Mouse (Mus musculus) C2C12 (cell line): ENCODE data around the gene Mtrf1l. TPM values are rescaled to one million over a fixed set of nuclear protein-coding genes. Genes with fewer than 3 reads are reported as not detected.

Source experiments
- H3K27me3 ChIP-seq: one replicate; pipeline ENCODE4 v1.6.1; 2011; ENCODE audit not compliant: control insufficient read depth, insufficient read depth, insufficient read length
- H3K36me3 ChIP-seq: one replicate; pipeline ENCODE4 v1.6.1; 2011; ENCODE audit not compliant: control insufficient read depth, insufficient read depth
- H3K4me3 ChIP-seq: one replicate; pipeline ENCODE4 v1.5.1; 2011; ENCODE audit warnings: mild to moderate bottlenecking, control low read depth; ENCODE audit not compliant: poor library complexity, insufficient read depth, severe bottlenecking
- H3K79me2 ChIP-seq: one replicate; pipeline ENCODE4 v1.6.1; 2011; ENCODE audit not compliant: control insufficient read depth, insufficient read depth
- H3K79me3 ChIP-seq: one replicate; pipeline ENCODE4 v1.6.1; 2011; ENCODE audit warnings: low read depth, control low read depth
- H3ac ChIP-seq: one replicate; pipeline ENCODE3; 2011; ENCODE audit warnings: low read depth; ENCODE audit not compliant: control insufficient read depth, insufficient read length
- CEBPB ChIP-seq: IDR thresholded peaks from one replicate; pipeline ENCODE4 v1.6.1; 2011; ENCODE audit warnings: low read depth, mild to moderate bottlenecking, control low read depth, moderate library complexity
- CTCF ChIP-seq: IDR thresholded peaks from one replicate; pipeline ENCODE4 v1.5.1; 2011; ENCODE audit not compliant: control insufficient read depth, insufficient read depth, insufficient read length
- FOSL1 ChIP-seq: IDR thresholded peaks from one replicate; pipeline ENCODE4 v1.8.0; 2011; ENCODE audit warnings: mild to moderate bottlenecking, low read length; ENCODE audit not compliant: poor library complexity, insufficient read depth, severe bottlenecking
- MAX ChIP-seq: IDR thresholded peaks from one replicate; pipeline ENCODE4 v1.6.1; 2011; ENCODE audit warnings: mild to moderate bottlenecking, control low read depth
- MYOD1 ChIP-seq: IDR thresholded peaks from one replicate; pipeline ENCODE4 v1.6.1; 2011; ENCODE audit warnings: low read depth; ENCODE audit not compliant: control insufficient read depth, insufficient read length
- MYOG ChIP-seq: IDR thresholded peaks from one replicate; pipeline ENCODE4 v1.6.1; 2011; ENCODE audit not compliant: control insufficient read depth, insufficient read length; ENCODE audit errors: extremely low read depth
- USF1 ChIP-seq: IDR thresholded peaks from one replicate; pipeline ENCODE4 v1.6.1; 2011; ENCODE audit warnings: low read depth, mild to moderate bottlenecking, control low read depth, moderate library complexity
- polyA plus RNA-seq: library from polyadenylated mRNA; unstranded; fragments of >200 nt; fragmentation: generic; extraction: Trizol; gene quantifications from one replicate; pipeline ENCODE4 v1.2.1, GENCODE M21; 2012; ENCODE audit warnings: missing spikeins

Gene Mtrf1l
- polyA plus RNA-seq, 1 experiment, result 2.9 TPM

GRCm38 (mm10) chr10:5824779-5825178 is 1.1 kb upstream of the Mtrf1l start:
- TF ChIP-seq MYOG (no peak), CTCF (no peak), MYOD1 (no peak)
- Histone ChIP-seq H3K27me3 (peaks cover 3% of the 10 kb centered on the region), H3K36me3 (peaks cover 15% of the 10 kb centered on the region)

GRCm38 (mm10) chr10:5823291-5823739 is 395 bp downstream of the Mtrf1l start:
- peak overlapping the region; percentile 86 for H3K4me3 ChIP-seq
- peaks cover 25% of the 10 kb centered on the region for H3K79me3 ChIP-seq
- H3K27me3 ChIP-seq, result peaks cover 3% of the 10 kb centered on the region
- H3K36me3 ChIP-seq, result peaks cover 29% of the 10 kb centered on the region
- peaks cover 44% of the 10 kb centered on the region for H3K79me2 ChIP-seq
- TF ChIP-seq MYOG (no peak), CEBPB (no peak), MAX (no peak), CTCF (no peak), MYOD1 (no peak), USF1 (no peak), FOSL1 (no peak)
- H3ac ChIP-seq, result peak overlapping the region; percentile 100

More at GRCm38 (mm10) chr10:5824779-5825178, 1.1 kb upstream of the Mtrf1l start:
- Histone ChIP-seq H3ac (peak overlapping the region; percentile 14), H3K4me3 (peak overlapping the region; percentile 28), H3K79me2 (peaks cover 36% of the 10 kb centered on the region), H3K79me3 (peaks cover 25% of the 10 kb centered on the region)

- Histone ChIP-seq H3K79me2 (peaks cover 44% of the 10 kb centered on the region), H3K36me3 (peaks cover 72% of the 10 kb centered on the region), H3ac (no peak overlapping the region), H3K27me3 (no peaks in the 10 kb centered on the region), H3K79me3 (peaks cover 25% of the 10 kb centered on the region), H3K4me3 (no peak overlapping the region)
- TF ChIP-seq CTCF (no peak), MYOD1 (no peak), FOSL1 (no peak), MAX (no peak), MYOG (no peak), USF1 (no peak), CEBPB (no peak)
These were observed 4.9 kb downstream of the Mtrf1l start for GRCm38 (mm10) chr10:5818772-5819171.

- Histone ChIP-seq H3K27me3 (no peaks in the 10 kb centered on the region), H3K79me2 (peaks cover 17% of the 10 kb centered on the region), H3K79me3 (peaks cover 6% of the 10 kb centered on the region), H3K36me3 (peaks cover 91% of the 10 kb centered on the region), H3K4me3 (no peak overlapping the region), H3ac (no peak overlapping the region)
- TF ChIP-seq MAX, result no peak
- no peak for TF ChIP-seq USF1
- no peak for TF ChIP-seq FOSL1
- no peak for TF ChIP-seq CEBPB
- no peak for TF ChIP-seq MYOG
- TF ChIP-seq MYOD1, result no peak
- no peak for TF ChIP-seq CTCF
These were observed 7.7 kb downstream of the Mtrf1l start for GRCm38 (mm10) chr10:5815968-5816367.

- no peak overlapping the region for H3K4me3 ChIP-seq
- H3K79me3 ChIP-seq, result no peaks in the 10 kb centered on the region
- no peaks in the 10 kb centered on the region for H3K79me2 ChIP-seq
- no peaks in the 10 kb centered on the region for H3K27me3 ChIP-seq
- peaks cover 75% of the 10 kb centered on the region for H3K36me3 ChIP-seq
- TF ChIP-seq CEBPB (no peak), MYOG (no peak), FOSL1 (no peak), CTCF (no peak), MYOD1 (no peak), USF1 (no peak), MAX (no peak)
- no peak overlapping the region for H3ac ChIP-seq
These were observed 10.0 kb downstream of the Mtrf1l start for GRCm38 (mm10) chr10:5813724-5814123.

GRCm38 (mm10) chr10:5807683-5808082 is 16.0 kb downstream of the Mtrf1l start:
- Histone ChIP-seq H3K27me3 (no peaks in the 10 kb centered on the region), H3K4me3 (no peak overlapping the region), H3K36me3 (peaks cover 34% of the 10 kb centered on the region), H3ac (no peak overlapping the region), H3K79me3 (peaks cover 24% of the 10 kb centered on the region), H3K79me2 (peaks cover 26% of the 10 kb centered on the region)
- TF ChIP-seq USF1 (no peak), MYOG (no peak), CEBPB (no peak), MAX (no peak), FOSL1 (no peak), CTCF (no peak), MYOD1 (no peak)
